Mouse (Mus musculus): ENCODE results near the gene Hmg20a.

DNA sequence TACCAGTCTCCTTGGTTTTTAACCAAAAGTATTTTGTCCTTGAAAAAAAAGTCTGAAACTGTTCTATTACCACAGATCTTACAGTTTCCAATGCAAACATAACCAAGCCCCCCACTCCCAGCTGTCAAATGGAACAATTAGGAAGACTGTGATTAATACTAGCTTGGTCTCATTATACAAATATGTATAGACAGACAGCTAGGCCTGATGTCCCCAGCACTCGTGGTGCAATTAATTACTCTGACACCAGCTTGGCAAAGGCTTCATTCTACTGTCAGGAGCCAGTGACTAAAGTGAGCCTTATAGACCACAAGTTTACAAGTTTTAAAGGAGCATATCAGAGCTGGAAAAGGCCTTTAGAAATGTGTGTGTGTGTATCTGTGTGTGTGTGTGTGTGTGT, 74.5 kb downstream of the Hmg20a start:
- no peak for TF ChIP-seq POLR2A (IDR thresholded peaks at IDR 0.05; ENCODE audit: control insufficient read depth, extremely low read depth, insufficient read depth, low read length, poor library complexity)
- TF ChIP-seq CTCF (IDR thresholded peaks at IDR 0.05; ENCODE audit: borderline replicate concordance, control insufficient read depth, extremely low read depth, insufficient read depth, low read length, poor library complexity) = no peak

Data from thymus, adult 2 months (tissue).